Mouse (Mus musculus) cortical plate, adult 2 months (tissue): ENCODE measurements at regions not wholly inside any gene's neighbourhood (a gene's known extent, or its start where the extent isn't known, plus 50 kb on each side); places are given as distances from the start of the nearest gene placed in this dataset.

Experiments
- H3K27ac ChIP-seq: fragments of 200-500 bp; 2 replicates; pipeline ENCODE4 v1.5.1; 2012; ENCODE audit warnings: low read length, control low read depth, inconsistent platforms; ENCODE audit not compliant: insufficient read depth
- H3K4me1 ChIP-seq: fragments of 200-500 bp; 2 replicates; pipeline ENCODE4 v1.6.1; 2011; ENCODE audit warnings: low read length; ENCODE audit not compliant: control insufficient read depth, insufficient read depth
- H3K4me3 ChIP-seq: fragments of 200-500 bp; 2 replicates; pipeline ENCODE4 v1.5.1; 2011; ENCODE audit warnings: mild to moderate bottlenecking, low read length, control low read depth; ENCODE audit not compliant: insufficient read depth
- CTCF ChIP-seq: fragments of 200-500 bp; IDR thresholded peaks from 2 replicates; pipeline ENCODE4 v1.5.1; 2011; ENCODE audit warnings: mild to moderate bottlenecking, control low read depth, low read length; ENCODE audit not compliant: insufficient read depth; ENCODE audit errors: extremely low read depth
- POLR2A ChIP-seq: fragments of 200-500 bp; IDR thresholded peaks from 2 replicates; pipeline ENCODE4 v1.6.1; 2011; ENCODE audit warnings: mild to moderate bottlenecking, low read length, control low read depth; ENCODE audit not compliant: insufficient read depth; ENCODE audit errors: extremely low read depth

DNA sequence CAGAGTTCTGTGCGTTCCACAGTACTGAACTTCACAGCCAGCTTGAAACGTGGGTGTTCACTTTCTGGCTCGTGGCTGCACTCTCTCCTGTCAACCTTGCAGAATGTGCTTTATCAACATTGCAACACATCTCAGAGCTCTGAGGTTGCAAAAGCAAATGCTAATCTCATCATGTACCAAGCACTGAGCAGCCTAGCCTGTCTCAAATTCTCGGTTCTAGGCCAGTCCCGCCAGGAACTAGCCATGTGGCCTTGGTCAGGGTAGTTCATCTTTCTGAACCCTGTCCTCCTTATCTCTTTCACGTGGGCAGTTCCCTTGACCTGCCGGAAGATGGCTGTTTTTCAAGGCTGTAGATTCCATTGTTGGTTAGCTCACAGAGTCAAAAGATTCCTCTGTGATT is 159.3 kb upstream of the Mast4 start:
- H3K4me1 ChIP-seq = no peaks in the 10 kb centered on the region
- H3K4me3 ChIP-seq = no peak overlapping the region
- no peak overlapping the region for H3K27ac ChIP-seq
- no peak for TF ChIP-seq CTCF
- TF ChIP-seq POLR2A = no peak

DNA sequence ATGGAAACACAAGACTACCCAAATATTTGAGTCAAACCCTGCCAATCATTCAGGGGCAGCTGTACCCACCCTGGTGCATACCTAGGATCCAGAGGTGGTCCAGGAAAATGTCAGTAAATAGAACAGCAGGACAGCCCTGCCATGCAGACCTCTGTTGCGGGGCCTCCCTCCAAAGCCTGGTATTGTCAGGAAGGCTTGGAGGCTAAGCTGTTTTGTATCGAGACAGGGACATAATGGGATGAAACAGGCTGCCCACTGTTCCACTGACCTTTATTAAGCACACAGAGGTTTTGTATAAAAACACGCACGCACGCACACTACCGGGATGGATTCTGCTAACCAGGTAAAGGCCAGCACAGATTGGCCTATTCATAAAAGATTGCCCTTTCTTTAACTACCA is 155.8 kb upstream of the Mast4 start:
- Histone ChIP-seq H3K4me1 (no peaks in the 10 kb centered on the region), H3K27ac (no peak overlapping the region), H3K4me3 (no peak overlapping the region)
- TF ChIP-seq POLR2A (no peak), CTCF (no peak)

GRCm38 (mm10) chr13:103484092-103484491 is 149.8 kb upstream of the Mast4 start:
- Histone ChIP-seq H3K4me3 (no peak overlapping the region), H3K27ac (no peak overlapping the region), H3K4me1 (no peaks in the 10 kb centered on the region)
- no peak for TF ChIP-seq POLR2A
- TF ChIP-seq CTCF = no peak

- Histone ChIP-seq H3K27ac (no peak overlapping the region), H3K4me1 (no peaks in the 10 kb centered on the region), H3K4me3 (no peak overlapping the region)
- TF ChIP-seq CTCF = no peak
- TF ChIP-seq POLR2A = no peak
These were observed 149.1 kb upstream of the Mast4 start for GRCm38 (mm10) chr13:103483392-103483791.

GRCm38 (mm10) chr13:103476328-103476727 is 142.0 kb upstream of the Mast4 start:
- no peak overlapping the region for H3K27ac ChIP-seq
- no peaks in the 10 kb centered on the region for H3K4me1 ChIP-seq
- TF ChIP-seq POLR2A (no peak), CTCF (no peak)
- H3K4me3 ChIP-seq = no peak overlapping the region

- TF ChIP-seq CTCF (no peak), POLR2A (no peak)
- Histone ChIP-seq H3K27ac (no peak overlapping the region), H3K4me3 (no peak overlapping the region), H3K4me1 (no peaks in the 10 kb centered on the region)
These were observed 137.9 kb upstream of the Mast4 start for GRCm38 (mm10) chr13:103472216-103472615.

DNA sequence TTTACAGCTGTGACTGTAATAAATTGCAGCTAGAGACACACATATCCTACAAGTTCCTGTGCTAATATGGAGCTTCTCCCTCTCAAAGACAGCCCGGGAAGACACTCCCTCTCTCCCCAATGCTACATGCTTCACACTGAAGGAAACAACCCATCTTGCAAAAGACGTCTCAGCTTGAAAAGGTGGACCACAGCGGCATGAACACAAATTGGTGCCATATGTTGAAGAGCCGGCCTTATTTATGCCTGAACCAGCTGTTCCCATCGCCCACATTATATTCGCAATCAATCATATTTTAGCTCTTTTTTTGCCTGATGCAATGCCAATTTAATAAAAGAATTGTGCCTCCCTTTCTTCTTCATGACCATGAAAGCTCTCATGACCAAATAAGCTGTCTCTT is 135.8 kb upstream of the Mast4 start:
- H3K27ac ChIP-seq = no peak overlapping the region
- no peak overlapping the region for H3K4me3 ChIP-seq
- TF ChIP-seq POLR2A (no peak), CTCF (no peak)
- no peaks in the 10 kb centered on the region for H3K4me1 ChIP-seq

GRCm38 (mm10) chr13:103460499-103460898 is 126.2 kb upstream of the Mast4 start:
- H3K4me3 ChIP-seq = no peak overlapping the region
- no peak overlapping the region for H3K27ac ChIP-seq
- H3K4me1 ChIP-seq = no peaks in the 10 kb centered on the region
- TF ChIP-seq POLR2A = no peak
- TF ChIP-seq CTCF = no peak

DNA sequence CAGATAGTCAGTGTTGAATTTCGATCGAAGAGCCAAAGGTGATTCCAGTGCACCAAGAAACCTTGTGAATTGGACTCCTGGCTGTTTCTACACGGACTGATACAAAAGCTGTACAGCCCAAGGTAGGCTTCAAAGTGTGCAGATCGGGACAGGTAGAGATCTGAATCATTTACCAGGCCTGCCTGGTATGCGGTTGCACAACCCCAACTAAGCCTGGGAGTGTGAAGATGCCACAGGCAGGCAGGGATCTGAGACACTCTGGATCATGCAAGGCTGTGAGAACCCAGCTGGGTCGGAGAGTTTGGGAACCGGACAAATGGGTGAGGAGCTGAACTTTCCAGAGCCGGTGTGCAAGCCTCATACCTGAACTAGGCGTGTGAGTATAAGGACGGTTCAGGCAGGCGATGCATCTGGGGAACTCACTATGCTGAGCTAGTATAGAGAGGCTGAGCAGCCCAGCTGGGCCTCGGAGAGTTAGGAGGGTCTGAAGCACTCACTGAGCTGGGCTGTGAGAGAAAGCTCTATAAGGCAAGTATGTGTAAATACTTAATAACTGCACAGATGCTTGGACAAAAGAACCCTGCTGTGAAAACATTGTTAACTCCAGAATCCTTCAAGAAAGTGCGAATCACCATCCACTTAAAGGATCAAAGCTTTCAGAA is 125.3 kb upstream of the Mast4 start:
- Histone ChIP-seq H3K27ac (no peak overlapping the region), H3K4me1 (no peaks in the 10 kb centered on the region), H3K4me3 (no peak overlapping the region)
- TF ChIP-seq CTCF (no peak), POLR2A (no peak)

- no peak overlapping the region for H3K4me3 ChIP-seq
- no peaks in the 10 kb centered on the region for H3K4me1 ChIP-seq
- TF ChIP-seq POLR2A (no peak), CTCF (no peak)
- H3K27ac ChIP-seq = no peak overlapping the region
These were observed 118.5 kb upstream of the Mast4 start for GRCm38 (mm10) chr13:103452837-103453236.

GRCm38 (mm10) chr13:103430589-103430988 is 96.3 kb upstream of the Mast4 start:
- H3K4me3 ChIP-seq = no peak overlapping the region
- H3K27ac ChIP-seq = no peak overlapping the region
- TF ChIP-seq CTCF (no peak), POLR2A (no peak)

More at GRCm38 (mm10) chr13:103430589-103430988, 96.3 kb upstream of the Mast4 start:
- no peaks in the 10 kb centered on the region for H3K4me1 ChIP-seq
